Mouse (Mus musculus): Measurements from ENCODE around the gene Fbxo11. TPM values are rescaled to one million over a fixed set of nuclear protein-coding genes. Genes with fewer than 3 reads are reported as not detected.

Gene Fbxo11
- polyA plus RNA-seq, 1 experiment, result 9.3 TPM

GRCm38 (mm10) chr17:88067202-88067901 is 2.3 kb upstream of the Fbxo11 start:
- H3K79me3 ChIP-seq (ENCODE audit: low read depth), result peaks cover 22% of the 10 kb centered on the region
- TF ChIP-seq CTCF (IDR thresholded peaks at IDR 0.05; ENCODE audit: control insufficient read depth, insufficient read depth, insufficient read length) (peak; percentile 31), MYOD1 (IDR thresholded peaks at IDR 0.05; ENCODE audit: control insufficient read depth, insufficient read length, low read depth) (no peak)
- peaks cover 25% of the 10 kb centered on the region for H3K79me2 ChIP-seq (ENCODE audit: control insufficient read depth, insufficient read depth)
- H3ac ChIP-seq (ENCODE audit: control insufficient read depth, insufficient read length, low read depth), result no peak overlapping the region
- H3K36me3 ChIP-seq (ENCODE audit: control insufficient read depth, insufficient read depth), result no peaks in the 10 kb centered on the region
- H3K4me3 ChIP-seq (ENCODE audit: insufficient read depth, poor library complexity, severe bottlenecking), result peak overlapping the region; percentile 75
- H3K27me3 ChIP-seq (ENCODE audit: control insufficient read depth, insufficient read depth, insufficient read length), result no peaks in the 10 kb centered on the region

DNA sequence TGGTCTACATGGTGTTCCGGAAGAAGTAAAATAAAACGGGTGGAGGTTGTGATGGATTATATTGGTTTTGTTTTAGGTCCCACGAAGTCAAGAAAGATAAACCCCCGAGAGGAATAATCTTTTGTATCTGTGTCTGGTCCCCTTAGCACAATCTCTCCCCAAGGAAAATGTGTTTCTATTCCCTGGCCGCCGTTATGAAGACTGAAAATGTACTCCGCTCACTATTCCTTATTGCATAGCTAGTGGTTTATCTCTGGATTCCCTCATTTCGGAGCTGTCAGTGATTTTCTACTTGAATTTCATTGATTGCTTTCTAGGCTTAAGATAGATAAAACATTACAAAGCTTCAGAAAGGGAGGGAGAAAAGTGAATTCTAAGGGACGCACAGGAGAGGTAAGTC is 1.7 kb upstream of the Fbxo11 start:
- Histone ChIP-seq H3K79me3 (ENCODE audit: low read depth) (peaks cover 27% of the 10 kb centered on the region), H3K36me3 (ENCODE audit: control insufficient read depth, insufficient read depth) (no peaks in the 10 kb centered on the region), H3ac (ENCODE audit: control insufficient read depth, insufficient read length, low read depth) (no peak overlapping the region), H3K4me3 (ENCODE audit: insufficient read depth, poor library complexity, severe bottlenecking) (peak overlapping the region; percentile 75), H3K27me3 (ENCODE audit: control insufficient read depth, insufficient read depth, insufficient read length) (no peaks in the 10 kb centered on the region), H3K79me2 (ENCODE audit: control insufficient read depth, insufficient read depth) (peaks cover 31% of the 10 kb centered on the region)
- TF ChIP-seq CTCF (IDR thresholded peaks at IDR 0.05; ENCODE audit: control insufficient read depth, insufficient read depth, insufficient read length) (no peak), MYOD1 (IDR thresholded peaks at IDR 0.05; ENCODE audit: control insufficient read depth, insufficient read length, low read depth) (no peak), USF1 (IDR thresholded peaks at IDR 0.05; ENCODE audit: low read depth) (no peak), MYOG (IDR thresholded peaks at IDR 0.05; ENCODE audit: control insufficient read depth, extremely low read depth, insufficient read length) (no peak)

- Histone ChIP-seq H3ac (ENCODE audit: control insufficient read depth, insufficient read length, low read depth) (peak overlapping the region; percentile 99), H3K4me3 (ENCODE audit: insufficient read depth, poor library complexity, severe bottlenecking) (peak overlapping the region; percentile 75), H3K36me3 (ENCODE audit: control insufficient read depth, insufficient read depth) (no peaks in the 10 kb centered on the region), H3K79me2 (ENCODE audit: control insufficient read depth, insufficient read depth) (peaks cover 39% of the 10 kb centered on the region), H3K79me3 (ENCODE audit: low read depth) (peaks cover 34% of the 10 kb centered on the region), H3K27me3 (ENCODE audit: control insufficient read depth, insufficient read depth, insufficient read length) (no peaks in the 10 kb centered on the region)
- TF ChIP-seq USF1 (IDR thresholded peaks at IDR 0.05; ENCODE audit: low read depth) (no peak), CEBPB (IDR thresholded peaks at IDR 0.05; ENCODE audit: low read depth) (peak; percentile 77)
Measured at GRCm38 (mm10) chr17:88065801-88066646, 933 bp upstream of the Fbxo11 start.

DNA sequence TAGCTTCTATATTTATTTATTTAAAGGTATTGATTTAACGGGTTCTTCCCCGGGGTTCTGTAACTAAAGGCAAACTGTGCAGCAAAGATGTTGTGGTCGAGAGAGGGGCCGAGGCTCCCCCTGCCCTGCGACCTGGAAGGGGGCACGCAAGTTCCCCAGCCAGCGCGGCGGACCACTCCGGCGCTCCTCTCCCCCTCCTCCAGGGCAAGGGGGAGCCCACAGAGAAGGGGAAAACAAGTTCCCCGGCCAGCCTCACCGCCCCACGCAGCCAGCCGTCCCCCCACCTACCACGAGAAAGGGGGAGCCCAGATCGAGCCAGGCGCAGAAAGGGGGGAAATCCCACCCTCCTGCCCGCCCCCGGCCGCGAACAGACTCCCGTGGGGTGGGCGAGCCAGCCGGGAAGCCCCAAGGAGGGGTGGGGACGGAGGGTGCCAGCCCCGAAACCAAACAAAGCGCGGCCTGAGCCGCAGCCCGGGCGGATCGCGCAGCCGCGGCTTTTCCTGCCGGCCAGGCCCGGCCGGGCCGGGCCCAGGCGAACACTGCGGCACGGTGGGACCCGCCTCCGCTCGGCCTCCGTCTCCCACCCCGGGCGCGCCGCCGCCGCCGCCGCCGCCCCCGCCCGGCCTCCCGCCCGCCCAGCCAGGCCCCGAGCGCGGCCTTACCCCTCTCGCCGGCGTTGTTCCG is 602 bp downstream of the Fbxo11 start:
- no peaks in the 10 kb centered on the region for H3K36me3 ChIP-seq (ENCODE audit: control insufficient read depth, insufficient read depth)
- H3K79me2 ChIP-seq (ENCODE audit: control insufficient read depth, insufficient read depth), result peaks cover 54% of the 10 kb centered on the region
- H3K79me3 ChIP-seq (ENCODE audit: low read depth), result peaks cover 48% of the 10 kb centered on the region
- H3K27me3 ChIP-seq (ENCODE audit: control insufficient read depth, insufficient read depth, insufficient read length), result no peaks in the 10 kb centered on the region
- peak overlapping the region; percentile 99 for H3ac ChIP-seq (ENCODE audit: control insufficient read depth, insufficient read length, low read depth)
- H3K4me3 ChIP-seq (ENCODE audit: insufficient read depth, poor library complexity, severe bottlenecking), result peak overlapping the region; percentile 75
- no peak for TF ChIP-seq USF1 (IDR thresholded peaks at IDR 0.05; ENCODE audit: low read depth)
- TF ChIP-seq FOSL1 (IDR thresholded peaks at IDR 0.05; ENCODE audit: insufficient read depth, low read length, poor library complexity, severe bottlenecking), result no peak
- TF ChIP-seq CEBPB (IDR thresholded peaks at IDR 0.05; ENCODE audit: low read depth), result no peak
- no peak for TF ChIP-seq MYOD1 (IDR thresholded peaks at IDR 0.05; ENCODE audit: control insufficient read depth, insufficient read length, low read depth)
- TF ChIP-seq MYOG (IDR thresholded peaks at IDR 0.05; ENCODE audit: control insufficient read depth, extremely low read depth, insufficient read length), result no peak
- TF ChIP-seq CTCF (IDR thresholded peaks at IDR 0.05; ENCODE audit: control insufficient read depth, insufficient read depth, insufficient read length), result no peak
- no peak for TF ChIP-seq MAX (IDR thresholded peaks at IDR 0.05)

DNA sequence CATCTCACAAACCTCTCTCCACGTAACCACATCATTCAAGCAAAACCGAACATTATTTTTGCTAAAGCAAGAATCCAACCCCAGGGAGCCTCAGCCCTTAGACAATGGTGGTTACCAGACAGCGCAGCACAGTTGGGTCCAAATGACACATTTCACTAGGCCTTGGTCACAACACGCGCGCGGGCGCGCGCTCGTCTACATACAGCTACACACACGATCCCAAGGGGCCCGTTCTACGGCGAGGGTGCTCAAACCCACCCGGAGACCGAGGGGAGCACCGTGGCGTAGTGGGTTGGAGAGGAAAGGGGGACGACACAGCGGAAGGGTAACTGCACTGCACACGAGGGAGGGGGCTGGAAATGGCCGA is 1.1 kb downstream of the Fbxo11 start:
- H3K4me3 ChIP-seq (ENCODE audit: insufficient read depth, poor library complexity, severe bottlenecking), result peak overlapping the region; percentile 75
- H3ac ChIP-seq (ENCODE audit: control insufficient read depth, insufficient read length, low read depth), result peak overlapping the region; percentile 99
- H3K36me3 ChIP-seq (ENCODE audit: control insufficient read depth, insufficient read depth), result no peaks in the 10 kb centered on the region
- TF ChIP-seq MAX (IDR thresholded peaks at IDR 0.05) (peak; percentile 45), MYOD1 (IDR thresholded peaks at IDR 0.05; ENCODE audit: control insufficient read depth, insufficient read length, low read depth) (no peak)
- H3K79me3 ChIP-seq (ENCODE audit: low read depth), result peaks cover 53% of the 10 kb centered on the region
- H3K79me2 ChIP-seq (ENCODE audit: control insufficient read depth, insufficient read depth), result peaks cover 59% of the 10 kb centered on the region
- H3K27me3 ChIP-seq (ENCODE audit: control insufficient read depth, insufficient read depth, insufficient read length), result no peaks in the 10 kb centered on the region

All from C2C12 (cell line).